Mouse (Mus musculus) left cerebral cortex, adult 18-20 months (tissue): ENCODE data around the gene Fhit. TPM values are rescaled to one million over a fixed set of nuclear protein-coding genes. Genes with fewer than 3 reads are reported as not detected.

Experiments used
- DNase-seq, 2 experiments: peaks; one replicate each; pipeline ENCODE4 v3.0.0; 2021 to 2022; ENCODE audit warnings: low spot score in 2 of 2, mixed read lengths in 1 of 2
- total RNA-seq, 2 experiments: library from RNA; stranded (reverse); gene quantifications; 2 replicates each; pipeline ENCODE4 v1.2.3; 2021

The Fhit gene
- total RNA-seq, 2 experiments from 2014 or later: 6.8 to 9.4 TPM

- no peak for DNase-seq
Measured at GRCm38 (mm10) chr14:10711841-10712521, 449.9 kb downstream of the Fhit start.

GRCm38 (mm10) chr14:10710796-10711311, 451.0 kb downstream of the Fhit start:
- DNase-seq: no peak

- no peak for DNase-seq
Measured at GRCm38 (mm10) chr14:10701707-10702106, 460.1 kb downstream of the Fhit start.

GRCm38 (mm10) chr14:10680041-10680440, 481.8 kb downstream of the Fhit start:
- no peak for DNase-seq

- DNase-seq: no peak
Measured at GRCm38 (mm10) chr14:10679638-10680037, 482.2 kb downstream of the Fhit start.

GRCm38 (mm10) chr14:10677627-10678026, 484.2 kb downstream of the Fhit start:
- no peak for DNase-seq

GRCm38 (mm10) chr14:10660247-10660646, 501.6 kb downstream of the Fhit start:
- no peak for DNase-seq

- DNase-seq: no peak
Measured at GRCm38 (mm10) chr14:10659326-10659725, 502.5 kb downstream of the Fhit start.

GRCm38 (mm10) chr14:10658219-10658618, 503.6 kb downstream of the Fhit start:
- DNase-seq: no peak

- no peak for DNase-seq
Measured at GRCm38 (mm10) chr14:10657364-10657763, 504.5 kb downstream of the Fhit start.

GRCm38 (mm10) chr14:10655842-10656241, 506.0 kb downstream of the Fhit start:
- DNase-seq: no peak

- no peak for DNase-seq
Measured at GRCm38 (mm10) chr14:10647832-10648231, 514.0 kb downstream of the Fhit start.

- no peak for DNase-seq
Measured at GRCm38 (mm10) chr14:10631783-10632182, 530.1 kb downstream of the Fhit start.

- peak; percentile 10 to 18 for DNase-seq
Measured at GRCm38 (mm10) chr14:10630831-10631360, 530.9 kb downstream of the Fhit start.

- no peak for DNase-seq
Measured at GRCm38 (mm10) chr14:10593467-10593866, 568.4 kb downstream of the Fhit start.

GRCm38 (mm10) chr14:10568937-10569552, 592.8 kb downstream of the Fhit start:
- no peak for DNase-seq

GRCm38 (mm10) chr14:10567771-10568170, 594.1 kb downstream of the Fhit start:
- no peak for DNase-seq

GRCm38 (mm10) chr14:10554755-10555154, 607.1 kb downstream of the Fhit start:
- DNase-seq: no peak

GRCm38 (mm10) chr14:10548632-10549031, 613.2 kb downstream of the Fhit start:
- DNase-seq: no peak

GRCm38 (mm10) chr14:10545916-10546315, 615.9 kb downstream of the Fhit start:
- DNase-seq: no peak

- DNase-seq: no peak
Measured at GRCm38 (mm10) chr14:10534862-10535261, 627.0 kb downstream of the Fhit start.

- no peak for DNase-seq
Measured at GRCm38 (mm10) chr14:10531748-10532500, 629.9 kb downstream of the Fhit start.
